Mouse (Mus musculus) bone marrow macrophage, adult 2 months (primary cell): ENCODE measurements around the gene Cspg4.

Source experiments
- CTCF ChIP-seq: IDR thresholded peaks from 2 replicates; pipeline ENCODE4 v1.5.1; 2012; ENCODE audit warnings: low read depth, mild to moderate bottlenecking, low read length, moderate library complexity
- POLR2A ChIP-seq: IDR thresholded peaks from 2 replicates; pipeline ENCODE4 v1.6.1; 2012; ENCODE audit warnings: mild to moderate bottlenecking, low read depth, low read length, borderline replicate concordance

- TF ChIP-seq CTCF (no peak), POLR2A (no peak)
Measured at GRCm38 (mm10) chr9:56900571-56900970, 35.7 kb downstream of the Cspg4 start.
